Mouse (Mus musculus): Measurements from ENCODE around the gene Tada2a. TPM values are rescaled to one million over a fixed set of nuclear protein-coding genes. Genes with fewer than 3 reads are reported as not detected.

Tada2a gene
- polyA plus RNA-seq, 2 experiments, result 36.9 to 56.2 TPM

- Histone ChIP-seq H3K9ac (ENCODE audit: low read depth, low read length, severe bottlenecking) (no peak overlapping the region), H3K4me2 (replicated peaks; ENCODE audit: low read depth, low read length, severe bottlenecking) (no peak overlapping the region), H3K36me3 (ENCODE audit: control insufficient read depth, insufficient read depth, low read length) (no peaks in the 10 kb centered on the region), H3K27ac (replicated peaks; ENCODE audit: low read depth, low read length) (no peak overlapping the region), H3K4me3 (replicated peaks; ENCODE audit: low read length) (no peak overlapping the region), H3K9me3 (ENCODE audit: control insufficient read depth, low read length) (no peaks in the 10 kb centered on the region), H3K4me1 (ENCODE audit: control insufficient read depth, insufficient read depth, low read length) (peaks cover under 1% of the 10 kb centered on the region; the same call in 1 of the 2 replicates), H3K27me3 (ENCODE audit: control insufficient read depth, insufficient read depth, low read length) (peaks cover under 1% of the 10 kb centered on the region; the same call in 1 of the 2 replicates)
- WGBS, result 63% methylated on average over 6 of the region's 6 CpGs
- DNase-seq (ENCODE audit: low spot score) (no peak), ATAC-seq (ENCODE audit: low FRiP score, low read depth) (no peak)
- no peak for TF ChIP-seq POLR2A (IDR thresholded peaks at IDR 0.05; ENCODE audit: borderline replicate concordance, extremely low read depth, insufficient read depth, insufficient read length)
Measured at GRCm38 (mm10) chr11:84060635-84061034, 68.8 kb downstream of the Tada2a start.

- ATAC-seq (ENCODE audit: low FRiP score, low read depth) (no peak), DNase-seq (ENCODE audit: low spot score) (no peak)
- H3K27ac ChIP-seq (replicated peaks; ENCODE audit: low read depth, low read length), result no peak overlapping the region
- no peak overlapping the region for H3K4me3 ChIP-seq (replicated peaks; ENCODE audit: low read length)
- no peaks in the 10 kb centered on the region for H3K9me3 ChIP-seq (ENCODE audit: control insufficient read depth, low read length)
- H3K9ac ChIP-seq (ENCODE audit: low read depth, low read length, severe bottlenecking), result no peak overlapping the region
- H3K27me3 ChIP-seq (ENCODE audit: control insufficient read depth, insufficient read depth, low read length), result no peaks in the 10 kb centered on the region
- TF ChIP-seq POLR2A (IDR thresholded peaks at IDR 0.05; ENCODE audit: borderline replicate concordance, extremely low read depth, insufficient read depth, insufficient read length), result no peak
- H3K36me3 ChIP-seq (ENCODE audit: control insufficient read depth, insufficient read depth, low read length), result no peaks in the 10 kb centered on the region
- no peaks in the 10 kb centered on the region for H3K4me1 ChIP-seq (ENCODE audit: control insufficient read depth, insufficient read depth, low read length)
- WGBS, result 93% methylated on average over 2 of the region's 2 CpGs
- no peak overlapping the region for H3K4me2 ChIP-seq (replicated peaks; ENCODE audit: low read depth, low read length, severe bottlenecking)
Measured at GRCm38 (mm10) chr11:84059784-84060183, 69.6 kb downstream of the Tada2a start.

- Histone ChIP-seq H3K9ac (ENCODE audit: low read depth, low read length, severe bottlenecking) (no peak overlapping the region), H3K27me3 (ENCODE audit: control insufficient read depth, insufficient read depth, low read length) (no peaks in the 10 kb centered on the region), H3K4me1 (ENCODE audit: control insufficient read depth, insufficient read depth, low read length) (no peaks in the 10 kb centered on the region), H3K4me3 (replicated peaks; ENCODE audit: low read length) (no peak overlapping the region), H3K36me3 (ENCODE audit: control insufficient read depth, insufficient read depth, low read length) (no peaks in the 10 kb centered on the region), H3K9me3 (ENCODE audit: control insufficient read depth, low read length) (no peaks in the 10 kb centered on the region), H3K27ac (replicated peaks; ENCODE audit: low read depth, low read length) (no peak overlapping the region), H3K4me2 (replicated peaks; ENCODE audit: low read depth, low read length, severe bottlenecking) (no peak overlapping the region)
- no peak for TF ChIP-seq POLR2A (IDR thresholded peaks at IDR 0.05; ENCODE audit: borderline replicate concordance, extremely low read depth, insufficient read depth, insufficient read length)
- DNase-seq (ENCODE audit: low spot score) (no peak), ATAC-seq (ENCODE audit: low FRiP score, low read depth) (no peak)
- WGBS, result 92% methylated on average over 2 of the region's 2 CpGs
Measured at GRCm38 (mm10) chr11:84057418-84057817, 72.0 kb downstream of the Tada2a start.

- ATAC-seq (ENCODE audit: low FRiP score, low read depth) (no peak), DNase-seq (ENCODE audit: low spot score) (no peak)
- Histone ChIP-seq H3K9me3 (ENCODE audit: control insufficient read depth, low read length) (no peaks in the 10 kb centered on the region), H3K27me3 (ENCODE audit: control insufficient read depth, insufficient read depth, low read length) (no peaks in the 10 kb centered on the region), H3K4me3 (replicated peaks; ENCODE audit: low read length) (no peak overlapping the region), H3K9ac (ENCODE audit: low read depth, low read length, severe bottlenecking) (no peak overlapping the region), H3K27ac (replicated peaks; ENCODE audit: low read depth, low read length) (no peak overlapping the region), H3K4me1 (ENCODE audit: control insufficient read depth, insufficient read depth, low read length) (0 out of 2 replicates have a peak, but pooled peaks cover 1% of the 10 kb centered on the region), H3K4me2 (replicated peaks; ENCODE audit: low read depth, low read length, severe bottlenecking) (no peak overlapping the region), H3K36me3 (ENCODE audit: control insufficient read depth, insufficient read depth, low read length) (no peaks in the 10 kb centered on the region)
- TF ChIP-seq POLR2A (IDR thresholded peaks at IDR 0.05; ENCODE audit: borderline replicate concordance, extremely low read depth, insufficient read depth, insufficient read length), result no peak
- WGBS, result 61% methylated on average over 10 of the region's 10 CpGs
Measured at GRCm38 (mm10) chr11:84053524-84054163, 75.8 kb downstream of the Tada2a start.

- 82% methylated on average over 7 of the region's 7 CpGs for WGBS
- no peak overlapping the region for H3K4me3 ChIP-seq (replicated peaks; ENCODE audit: low read length)
- DNase-seq (ENCODE audit: low spot score), result no peak
Measured at GRCm38 (mm10) chr11:84053055-84053454, 76.3 kb downstream of the Tada2a start.

More at GRCm38 (mm10) chr11:84053055-84053454, 76.3 kb downstream of the Tada2a start:
- H3K27ac ChIP-seq (replicated peaks; ENCODE audit: low read depth, low read length), result no peak overlapping the region
- no peak overlapping the region for H3K9ac ChIP-seq (ENCODE audit: low read depth, low read length, severe bottlenecking)
- no peaks in the 10 kb centered on the region for H3K9me3 ChIP-seq (ENCODE audit: control insufficient read depth, low read length)
- H3K4me1 ChIP-seq (ENCODE audit: control insufficient read depth, insufficient read depth, low read length), result peaks cover 7% of the 10 kb centered on the region; the same call in 1 of the 2 replicates
- H3K27me3 ChIP-seq (ENCODE audit: control insufficient read depth, insufficient read depth, low read length), result no peaks in the 10 kb centered on the region
- TF ChIP-seq POLR2A (IDR thresholded peaks at IDR 0.05; ENCODE audit: borderline replicate concordance, extremely low read depth, insufficient read depth, insufficient read length), result no peak
- H3K36me3 ChIP-seq (ENCODE audit: control insufficient read depth, insufficient read depth, low read length), result no peaks in the 10 kb centered on the region
- ATAC-seq (ENCODE audit: low FRiP score, low read depth), result no peak
- no peak overlapping the region for H3K4me2 ChIP-seq (replicated peaks; ENCODE audit: low read depth, low read length, severe bottlenecking)

All from limb, embryonic 14.5 days (tissue).